Mouse (Mus musculus): ENCODE measurements around the gene Plxna1. TPM values are rescaled to one million over a fixed set of nuclear protein-coding genes. Genes with fewer than 3 reads are reported as not detected.

Gene Plxna1
- total RNA-seq, 1 experiment from 2014 or later: 68.8 TPM

- DNase-seq: peak; percentile 82
These were observed 771 bp downstream of the Plxna1 start for GRCm38 (mm10) chr6:89361418-89362280.

- DNase-seq: peak; percentile 43
These were observed 1.6 kb downstream of the Plxna1 start for GRCm38 (mm10) chr6:89360709-89361417.

GRCm38 (mm10) chr6:89359771-89360708 is 2.4 kb downstream of the Plxna1 start:
- DNase-seq: peak; percentile 51

GRCm38 (mm10) chr6:89359192-89359591 is 3.2 kb downstream of the Plxna1 start:
- no peak for DNase-seq

GRCm38 (mm10) chr6:89355661-89356060 is 6.8 kb downstream of the Plxna1 start:
- DNase-seq: no peak

- peak; percentile 92 for DNase-seq
These were observed 7.7 kb downstream of the Plxna1 start for GRCm38 (mm10) chr6:89354726-89355125.

- DNase-seq: peak; percentile 74
These were observed 8.3 kb downstream of the Plxna1 start for GRCm38 (mm10) chr6:89354076-89354475.

GRCm38 (mm10) chr6:89353101-89353500 is 9.3 kb downstream of the Plxna1 start:
- peak; percentile 65 for DNase-seq

- DNase-seq: peak; percentile 84
These were observed 10.8 kb downstream of the Plxna1 start for GRCm38 (mm10) chr6:89351441-89352137.

GRCm38 (mm10) chr6:89350520-89350919 is 11.9 kb downstream of the Plxna1 start:
- DNase-seq: no peak

- DNase-seq: peak; percentile 65
These were observed 12.3 kb downstream of the Plxna1 start for GRCm38 (mm10) chr6:89350037-89350515.

GRCm38 (mm10) chr6:89348363-89348762 is 14.1 kb downstream of the Plxna1 start:
- no peak for DNase-seq

GRCm38 (mm10) chr6:89347792-89348191 is 14.6 kb downstream of the Plxna1 start:
- peak; percentile 77 for DNase-seq

- DNase-seq: no peak
These were observed 16.6 kb downstream of the Plxna1 start for GRCm38 (mm10) chr6:89345855-89346254.

- DNase-seq: peak; percentile 49
These were observed 17.0 kb downstream of the Plxna1 start for GRCm38 (mm10) chr6:89345486-89345785.

- peak; percentile 86 for DNase-seq
These were observed 17.6 kb downstream of the Plxna1 start for GRCm38 (mm10) chr6:89344613-89345485.

GRCm38 (mm10) chr6:89341981-89342380 is 20.4 kb downstream of the Plxna1 start:
- DNase-seq: no peak

- peak; percentile 88 for DNase-seq
These were observed 23.0 kb downstream of the Plxna1 start for GRCm38 (mm10) chr6:89339447-89339846.

- peak; percentile 57 for DNase-seq
These were observed 23.7 kb downstream of the Plxna1 start for GRCm38 (mm10) chr6:89338733-89339132.

GRCm38 (mm10) chr6:89337574-89337973 is 24.8 kb downstream of the Plxna1 start:
- peak; percentile 82 for DNase-seq

Data from adrenal gland, postnatal 14 days (tissue).